Mouse (Mus musculus) lung, adult 2 months (tissue): Measurements from ENCODE around the gene Asb13.

Experiments
- CTCF ChIP-seq: fragments of 200-500 bp; IDR thresholded peaks from 2 replicates; pipeline ENCODE4 v1.5.1; 2011; ENCODE audit warnings: mild to moderate bottlenecking, low read length, control low read depth; ENCODE audit not compliant: insufficient read depth
- POLR2A ChIP-seq: fragments of 200-500 bp; IDR thresholded peaks from 2 replicates; pipeline ENCODE4 v1.6.1; 2011; ENCODE audit warnings: low read depth, mild to moderate bottlenecking, control low read depth, low read length, borderline replicate concordance; ENCODE audit errors: extremely low read depth

DNA sequence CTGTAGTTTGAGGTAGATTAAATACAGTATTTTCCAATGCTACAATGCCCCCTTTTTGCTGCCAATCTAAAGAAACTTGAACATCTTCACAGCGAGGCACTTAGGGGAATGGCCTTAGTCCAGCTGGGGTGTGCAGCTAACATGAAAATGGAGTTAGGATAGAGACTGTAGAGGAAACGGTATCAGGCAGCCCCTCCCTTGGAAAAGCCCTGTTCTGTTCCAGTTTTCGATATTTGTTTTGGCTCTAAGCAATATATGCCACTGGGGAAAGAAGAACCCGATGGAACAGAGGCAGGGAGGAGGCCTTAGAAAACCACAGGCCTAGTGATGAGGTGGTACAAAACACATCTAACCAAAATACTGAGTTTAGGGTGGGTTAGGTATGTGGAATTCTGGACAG, 42.0 kb downstream of the Asb13 start:
- TF ChIP-seq CTCF = no peak
- no peak for TF ChIP-seq POLR2A
